Mouse (Mus musculus): ENCODE results near the gene Ankfn1. TPM values are rescaled to one million over a fixed set of nuclear protein-coding genes. Genes with fewer than 3 reads are reported as not detected.

Gene Ankfn1
- total RNA-seq, 2 experiments from 2014 or later = 1.1 to 2.4 TPM

DNA sequence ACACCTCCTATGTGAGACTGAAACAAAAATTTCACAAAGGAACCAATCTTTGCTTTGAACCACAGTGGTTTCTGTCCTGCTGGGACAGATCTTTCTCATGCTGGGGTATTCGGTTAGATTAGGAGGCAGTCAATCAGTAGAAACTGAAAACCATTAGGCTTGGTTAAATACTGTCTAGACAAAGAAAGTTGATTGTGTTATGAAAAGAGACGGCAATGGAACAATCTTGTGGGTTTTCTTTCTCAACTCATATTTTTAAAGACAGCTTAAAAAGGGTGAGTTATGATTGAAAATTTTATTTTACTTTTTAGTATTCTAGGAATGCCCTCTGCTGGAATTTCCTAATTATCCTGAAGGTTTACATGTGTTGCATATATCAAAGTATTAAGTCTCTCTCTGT, 191.1 kb downstream of the Ankfn1 start:
- DNase-seq (ENCODE audit: extremely low spot score in 1 of 2, low spot score in 1 of 2) = no peak

GRCm38 (mm10) chr11:89579826-89580225, 197.6 kb downstream of the Ankfn1 start:
- no peak for DNase-seq (ENCODE audit: extremely low spot score in 1 of 2, low spot score in 1 of 2)

- DNase-seq (ENCODE audit: extremely low spot score in 1 of 2, low spot score in 1 of 2) = no peak
Measured at GRCm38 (mm10) chr11:89579111-89579510, 198.3 kb downstream of the Ankfn1 start.

GRCm38 (mm10) chr11:89574269-89574838, 203.1 kb downstream of the Ankfn1 start:
- no peak for DNase-seq (ENCODE audit: extremely low spot score in 1 of 2, low spot score in 1 of 2)

DNA sequence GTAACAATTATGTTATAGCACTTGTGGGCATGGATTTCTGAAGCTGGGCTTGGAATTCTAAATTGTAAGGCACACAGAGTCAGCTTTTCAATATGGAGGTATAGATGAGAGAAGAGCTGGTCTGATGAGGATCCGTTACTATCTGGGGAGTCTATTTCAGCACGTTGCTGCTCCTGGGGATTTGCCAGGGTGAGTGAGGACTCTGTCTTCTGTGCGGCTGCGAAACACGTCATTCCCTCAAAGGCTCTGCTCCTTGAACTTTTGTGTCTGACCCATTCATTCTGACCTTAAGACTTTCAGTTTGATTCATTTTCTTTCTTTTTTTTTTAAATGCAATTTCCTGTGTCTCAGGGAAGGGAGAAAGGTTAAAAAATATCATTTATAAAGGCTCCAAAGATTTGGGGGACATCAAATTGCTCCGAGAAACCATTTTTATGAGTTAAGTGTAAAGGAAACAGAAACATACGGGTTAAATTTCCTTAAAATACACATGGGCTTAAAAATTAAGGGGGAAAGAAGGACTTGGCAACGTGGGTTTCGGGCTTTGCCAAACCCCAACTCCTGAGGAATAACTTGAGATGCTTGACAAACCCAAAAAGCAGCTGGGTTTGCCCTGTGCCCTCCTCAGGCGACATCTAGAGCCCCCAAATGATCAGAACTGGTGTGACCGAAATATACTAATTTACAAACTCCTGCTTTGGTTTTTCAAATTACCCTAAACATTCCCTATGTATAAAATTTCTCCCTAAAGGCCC, 207.9 kb downstream of the Ankfn1 start:
- DNase-seq (ENCODE audit: extremely low spot score in 1 of 2, low spot score in 1 of 2) = no peak

DNA sequence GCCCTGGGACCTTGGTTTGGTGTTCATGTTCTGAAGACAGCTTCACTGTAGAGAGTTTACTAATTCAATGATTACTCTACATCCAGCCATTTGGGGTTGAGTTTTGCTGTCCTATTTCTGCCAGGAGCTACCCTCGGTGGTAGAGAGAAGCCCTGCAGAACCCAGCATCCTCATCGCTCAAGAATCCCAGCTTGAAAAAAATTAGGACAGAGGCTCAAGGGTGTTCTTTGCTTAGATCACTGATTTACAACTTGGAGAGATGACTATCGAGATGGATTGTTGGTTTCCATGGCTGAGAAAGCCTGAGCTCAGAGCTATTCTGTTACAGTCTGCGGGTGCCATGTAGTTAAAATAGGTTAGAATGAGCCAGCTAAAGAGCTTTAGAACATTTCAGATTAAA, 209.2 kb downstream of the Ankfn1 start:
- no peak for DNase-seq (ENCODE audit: extremely low spot score in 1 of 2, low spot score in 1 of 2)

DNA sequence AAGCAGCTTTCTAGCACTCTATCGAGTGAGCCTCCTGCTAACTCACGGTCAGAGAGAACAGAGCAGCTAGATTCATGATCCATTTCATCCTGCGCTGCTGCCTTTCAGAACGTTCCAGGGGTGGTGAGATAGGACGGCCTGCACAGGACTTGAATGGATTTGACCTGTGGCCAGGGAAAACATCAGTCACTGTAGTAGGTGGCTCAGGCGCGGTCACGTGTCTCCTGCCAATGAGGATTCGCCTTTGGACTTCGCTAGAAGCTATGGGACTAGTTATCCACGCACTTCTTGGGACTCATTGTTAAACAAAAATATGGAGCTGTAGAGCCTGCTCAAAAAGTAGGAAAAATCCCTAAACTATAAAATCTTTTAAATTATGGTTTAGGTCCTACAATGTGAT, 226.0 kb downstream of the Ankfn1 start:
- no peak for DNase-seq (ENCODE audit: extremely low spot score in 1 of 2, low spot score in 1 of 2)

DNA sequence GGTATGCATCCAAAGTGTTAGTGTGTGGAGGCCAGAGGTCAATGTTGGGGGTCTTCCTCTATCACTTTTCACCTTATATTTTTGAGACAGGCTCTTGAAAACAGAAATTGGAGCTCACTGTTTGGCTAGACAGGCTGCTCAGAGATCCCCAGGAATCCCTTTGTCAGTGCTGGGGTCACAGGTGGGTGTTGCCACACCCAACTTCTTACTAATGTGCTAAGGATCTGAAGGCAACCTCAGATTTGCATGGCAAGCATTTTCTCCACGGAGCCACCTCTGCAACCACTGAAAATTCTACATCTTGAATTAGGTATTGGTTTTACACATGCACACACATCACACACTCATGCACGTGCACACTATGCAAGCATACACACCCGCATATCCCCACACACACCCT, 226.5 kb downstream of the Ankfn1 start:
- no peak for DNase-seq (ENCODE audit: extremely low spot score in 1 of 2, low spot score in 1 of 2)

GRCm38 (mm10) chr11:89548786-89549185, 228.7 kb downstream of the Ankfn1 start:
- no peak for DNase-seq (ENCODE audit: extremely low spot score in 1 of 2, low spot score in 1 of 2)

GRCm38 (mm10) chr11:89546164-89546563, 231.3 kb downstream of the Ankfn1 start:
- peak in 1 of 2 experiments; percentile 12 for DNase-seq (ENCODE audit: extremely low spot score in 1 of 2, low spot score in 1 of 2)

DNA sequence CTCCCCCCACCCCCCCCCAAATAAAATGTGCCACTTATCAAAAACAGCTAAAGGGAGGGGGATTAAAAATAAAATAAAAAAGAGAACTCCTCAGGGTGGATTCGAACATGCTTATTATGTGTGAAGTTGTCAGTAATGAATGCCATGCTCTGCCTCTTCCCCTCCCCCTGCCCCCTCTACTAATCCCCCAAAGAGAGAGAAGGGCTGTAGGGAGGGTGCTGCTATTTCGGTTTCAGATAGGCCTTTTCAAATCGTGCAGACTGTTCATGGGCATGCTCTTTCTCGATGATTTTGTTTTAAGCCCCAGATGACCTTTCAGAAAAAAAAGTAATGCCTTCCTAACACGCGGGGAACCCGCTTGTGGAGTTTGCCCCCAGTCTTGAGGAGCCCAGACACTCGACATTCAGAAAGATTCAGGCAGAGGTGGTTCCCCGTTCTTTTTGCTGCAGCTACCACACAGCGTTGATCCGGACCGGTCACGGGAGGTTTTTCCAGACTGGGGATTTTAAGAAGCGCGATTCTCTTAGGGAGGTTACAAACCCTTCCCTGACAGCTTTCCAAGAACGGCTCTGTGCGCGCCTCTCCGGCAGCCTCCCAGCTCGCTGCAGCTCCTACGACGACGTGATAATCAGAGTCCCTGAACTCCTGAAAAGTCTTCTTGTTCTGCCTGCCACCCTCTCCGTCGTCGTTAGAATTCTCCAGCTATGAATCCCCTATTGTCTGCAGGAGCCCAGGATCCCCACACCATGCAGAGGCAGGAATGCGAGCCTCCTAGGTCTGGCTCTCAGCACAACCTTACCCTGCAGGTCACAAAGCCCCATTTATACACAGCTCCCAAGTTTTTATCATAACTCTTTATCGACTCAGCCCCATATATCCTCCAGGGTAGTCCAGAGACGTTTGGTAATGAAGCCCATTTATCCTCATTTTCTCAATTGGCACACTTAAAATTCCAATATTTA, 232.3 kb downstream of the Ankfn1 start:
- DNase-seq (ENCODE audit: extremely low spot score in 1 of 2, low spot score in 1 of 2) = no peak

GRCm38 (mm10) chr11:89538376-89538775, 239.1 kb downstream of the Ankfn1 start:
- DNase-seq (ENCODE audit: extremely low spot score in 1 of 2, low spot score in 1 of 2) = no peak

- no peak for DNase-seq (ENCODE audit: extremely low spot score in 1 of 2, low spot score in 1 of 2)
Measured at GRCm38 (mm10) chr11:89527800-89528430, 249.5 kb downstream of the Ankfn1 start.

DNA sequence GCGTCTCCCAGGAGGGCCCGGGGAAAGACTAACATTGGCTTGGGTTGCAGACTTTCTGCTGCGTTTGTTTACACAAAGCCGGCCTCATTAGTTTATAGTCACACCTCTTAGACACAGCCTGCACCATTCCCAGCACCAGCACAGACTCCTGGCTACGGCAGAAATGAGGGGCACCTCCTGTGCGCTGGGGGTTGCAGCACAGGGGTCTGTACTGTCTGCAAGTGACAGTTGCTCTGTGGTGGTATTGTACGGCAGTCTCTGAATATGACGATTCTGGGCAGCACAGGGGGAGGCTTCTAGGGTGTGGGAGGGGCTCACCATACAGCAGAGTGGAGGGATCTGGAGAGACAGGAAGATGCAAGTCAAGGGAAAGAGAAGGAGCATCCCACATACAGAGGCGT, 262.0 kb downstream of the Ankfn1 start:
- no peak for DNase-seq (ENCODE audit: extremely low spot score in 1 of 2, low spot score in 1 of 2)

DNA sequence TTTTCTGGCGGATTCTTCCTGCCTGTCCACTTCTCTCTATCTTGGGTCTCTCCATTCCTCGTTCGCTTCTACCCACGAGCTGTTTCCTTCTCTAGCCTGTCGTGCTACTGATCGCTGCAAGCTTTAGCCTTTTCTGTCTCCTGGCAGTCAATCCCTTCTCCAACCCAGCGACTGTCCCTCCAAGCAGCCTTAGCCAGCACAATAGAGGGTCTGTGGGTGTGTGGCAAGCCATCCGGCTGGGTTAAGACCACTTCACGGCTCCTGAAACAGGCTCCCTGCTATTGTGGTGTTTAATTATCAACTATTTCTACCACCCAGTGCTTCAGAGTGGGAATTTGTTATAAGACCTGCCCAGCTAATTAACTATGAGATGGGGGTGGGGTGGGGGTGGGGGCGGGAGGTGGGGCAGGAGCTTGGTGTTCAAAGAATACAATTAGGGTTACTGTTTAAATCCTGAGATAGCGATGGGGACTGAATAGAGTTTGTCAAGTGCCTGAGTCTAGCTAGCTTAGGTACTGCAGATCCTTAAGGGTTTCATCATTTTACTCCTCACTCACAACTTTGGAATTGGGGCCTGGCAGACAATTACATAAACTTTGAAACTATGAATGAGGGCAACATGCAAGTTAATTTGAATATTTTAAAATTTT, 268.7 kb downstream of the Ankfn1 start:
- DNase-seq (ENCODE audit: extremely low spot score in 1 of 2, low spot score in 1 of 2) = no peak

DNA sequence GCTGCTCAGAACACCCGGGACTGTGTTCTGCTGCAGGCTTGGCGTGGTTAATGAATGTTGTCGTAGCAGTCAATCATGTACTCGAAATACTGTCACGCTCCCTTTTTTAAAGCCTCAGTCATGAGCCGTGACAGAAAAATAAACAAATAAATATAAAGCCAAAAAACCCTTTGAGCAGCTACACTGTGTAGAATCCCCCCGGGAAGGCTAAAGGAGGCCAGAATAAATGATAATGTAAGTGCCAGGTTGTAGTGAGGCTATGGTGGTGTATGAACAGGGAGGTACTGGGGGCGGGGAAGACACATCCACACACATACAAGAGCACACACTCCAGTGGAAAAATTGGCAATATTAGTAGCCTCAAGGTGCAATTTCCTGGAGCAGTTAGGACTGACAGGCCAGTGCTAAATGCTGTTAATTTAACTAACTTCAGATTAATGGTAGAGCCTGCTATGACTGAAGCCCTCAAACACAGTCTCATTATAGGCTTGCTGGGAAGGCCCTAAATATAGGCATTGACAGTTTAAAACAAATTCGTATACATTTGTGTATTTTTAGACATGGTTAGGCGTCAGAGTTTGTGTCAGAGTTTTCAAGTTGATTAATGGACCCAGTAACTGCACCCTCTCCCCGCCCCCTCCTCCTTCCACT, 270.7 kb downstream of the Ankfn1 start:
- no peak for DNase-seq (ENCODE audit: extremely low spot score in 1 of 2, low spot score in 1 of 2)

GRCm38 (mm10) chr11:89505046-89505445, 272.4 kb downstream of the Ankfn1 start:
- DNase-seq (ENCODE audit: extremely low spot score in 1 of 2, low spot score in 1 of 2) = no peak

- no peak for DNase-seq (ENCODE audit: extremely low spot score in 1 of 2, low spot score in 1 of 2)
Measured at GRCm38 (mm10) chr11:89501796-89502195, 275.7 kb downstream of the Ankfn1 start.

DNA sequence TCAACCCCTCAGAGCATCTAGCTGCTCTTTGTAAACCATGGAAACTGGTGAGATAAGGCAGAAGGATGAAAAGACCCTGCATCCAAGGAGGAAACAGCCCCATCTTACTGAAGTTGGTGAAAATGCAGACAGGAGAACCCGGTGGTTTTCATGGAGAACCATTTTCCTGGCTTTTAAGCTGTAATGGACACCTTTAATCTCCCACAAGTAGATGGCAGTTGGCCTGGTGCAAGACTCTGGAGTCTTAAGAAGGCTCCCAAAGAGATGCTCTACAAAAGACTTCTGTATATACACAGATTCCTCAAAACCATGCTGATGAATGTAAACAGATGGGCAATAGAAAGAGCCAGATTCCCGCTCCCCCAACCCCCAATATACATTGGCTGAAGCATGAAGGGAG, 276.5 kb downstream of the Ankfn1 start:
- DNase-seq (ENCODE audit: extremely low spot score in 1 of 2, low spot score in 1 of 2) = no peak

DNA sequence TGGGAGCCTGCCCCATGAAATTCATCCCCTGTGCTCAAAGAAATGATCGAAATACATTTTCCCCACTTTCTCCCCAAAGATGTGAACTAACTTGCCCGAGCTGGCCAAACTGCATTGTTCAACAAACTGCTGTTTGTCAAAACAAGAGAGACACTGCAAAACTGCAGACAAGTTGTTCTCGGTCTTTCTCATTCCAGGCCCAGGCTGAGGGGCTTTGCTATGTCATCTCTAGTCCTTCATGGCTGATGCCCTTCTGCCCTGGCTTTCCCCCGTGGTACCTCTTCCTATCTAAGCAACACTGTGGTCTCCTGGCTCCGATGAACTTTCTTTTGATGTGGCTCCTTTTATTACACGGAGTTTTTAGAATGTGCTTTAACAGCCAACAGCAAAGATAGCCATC, 296.4 kb downstream of the Ankfn1 start:
- DNase-seq (ENCODE audit: extremely low spot score in 1 of 2, low spot score in 1 of 2) = no peak
